Mouse (Mus musculus) heart, embryonic 14.5 days (tissue): ENCODE data around the gene Zfp462. TPM values are rescaled to one million over a fixed set of nuclear protein-coding genes. Genes with fewer than 3 reads are reported as not detected.

Source experiments
- ATAC-seq: fragments of 200-750 bp; cut with Nextera tagmentation; 2 replicates; pipeline ENCODE4 v1.8.0; 2017; ENCODE audit warnings: low read depth, moderate TSS enrichment; ENCODE audit not compliant: insufficient number of reproducible peaks, insufficient read depth, low FRiP score
- H3K27ac ChIP-seq, 2 experiments: fragments of 200-500 bp in 1 of 2; fragments of 300-500 bp in 1 of 2; sonication (generic) in 1 of 2; replicated peaks in 1 of 2; 2 replicates each; pipeline ENCODE4 v1.5.1; 2012 to 2014; ENCODE audit warnings: low read depth in 2 of 2, low read length in 2 of 2, control low read depth in 1 of 2, mild to moderate bottlenecking in 1 of 2, mixed read lengths in 1 of 2; ENCODE audit not compliant: control insufficient read depth in 1 of 2, insufficient read depth in 1 of 2
- H3K27me3 ChIP-seq: fragments of 300-500 bp; sonication (generic); 2 replicates; pipeline ENCODE4 v1.6.1; 2014; ENCODE audit warnings: mild to moderate bottlenecking, low read length, control low read depth; ENCODE audit not compliant: control insufficient read depth, insufficient read depth
- H3K36me3 ChIP-seq: fragments of 300-500 bp; sonication (generic); 2 replicates; pipeline ENCODE4 v1.6.1; 2014; ENCODE audit warnings: mild to moderate bottlenecking, control low read depth, low read length, mixed read lengths; ENCODE audit not compliant: control insufficient read depth, insufficient read depth
- H3K4me1 ChIP-seq, 2 experiments: fragments of 200-500 bp in 1 of 2; fragments of 300-500 bp in 1 of 2; sonication (generic) in 1 of 2; 2 replicates each; pipeline ENCODE4 v1.6.1; 2012 to 2014; ENCODE audit warnings: low read length in 2 of 2, control low read depth in 1 of 2, mixed read lengths in 1 of 2; ENCODE audit not compliant: control insufficient read depth in 2 of 2, insufficient read depth in 2 of 2
- H3K4me2 ChIP-seq: fragments of 300-500 bp; sonication (generic); 2 replicates; pipeline ENCODE4 v1.6.1; 2014; ENCODE audit warnings: mild to moderate bottlenecking, low read length
- H3K4me3 ChIP-seq, 2 experiments: fragments of 200-500 bp in 1 of 2; fragments of 300-500 bp in 1 of 2; sonication (generic) in 1 of 2; 2 replicates each; pipeline ENCODE4 v1.5.1; 2012 to 2014; ENCODE audit warnings: low read length in 2 of 2, mild to moderate bottlenecking in 2 of 2, control low read depth in 1 of 2, low read depth in 1 of 2, moderate library complexity in 1 of 2; ENCODE audit not compliant: control insufficient read depth in 1 of 2, insufficient read depth in 1 of 2
- H3K9ac ChIP-seq: fragments of 300-500 bp; sonication (generic); 2 replicates; pipeline ENCODE4 v1.6.1; 2014; ENCODE audit warnings: mild to moderate bottlenecking, low read length
- H3K9me3 ChIP-seq: fragments of 300-500 bp; sonication (generic); 2 replicates; pipeline ENCODE4 v1.6.1; 2016; ENCODE audit warnings: low read length, control low read depth; ENCODE audit not compliant: control insufficient read depth
- WGBS: fragments of 180-500 bp; shearing (Covaris S2); extraction: QIAGEN DNeasy Blood & Tissue Kit; methylation state at CpG from one replicate; pipeline ENCODE4 v1.1.7; 2014; 5-methylcytosine and 5-hydroxymethylcytosine counted together
- polyA plus RNA-seq: library from polyadenylated mRNA; unstranded; fragments of >200 nt; fragmentation: Nextera tagmentation; extraction: Ambion mirVana; gene quantifications from 2 replicates; pipeline ENCODE4 v1.2.1, GENCODE M21; 2014

Gene Zfp462
- polyA plus RNA-seq, 1 experiment from 2014 or later = 3.7 TPM

- Histone ChIP-seq H3K9me3 (no peaks in the 10 kb centered on the region), H3K4me1 (peaks cover 18 to 32% of the 10 kb centered on the region in 2 experiments), H3K27me3 (no peaks in the 10 kb centered on the region), H3K4me3 (no peak overlapping the region), H3K36me3 (peaks cover 64% of the 10 kb centered on the region), H3K9ac (no peak overlapping the region), H3K27ac (no peak overlapping the region), H3K4me2 (no peak overlapping the region)
- no peak for ATAC-seq
- 98% methylated on average over 14 of the region's 14 CpGs for WGBS
Measured at GRCm38 (mm10) chr4:55008616-55009015, 63.8 kb downstream of the Zfp462 start.

- H3K27me3 ChIP-seq = no peaks in the 10 kb centered on the region
- ATAC-seq = no peak
- WGBS = 80% methylated on average over 12 of the region's 12 CpGs
- H3K9ac ChIP-seq = no peak overlapping the region
- peaks cover 91% of the 10 kb centered on the region for H3K36me3 ChIP-seq
- H3K4me1 ChIP-seq = peaks cover 7 to 12% of the 10 kb centered on the region in 2 experiments
- H3K4me3 ChIP-seq = no peak overlapping the region
- H3K4me2 ChIP-seq = no peak overlapping the region
- no peaks in the 10 kb centered on the region for H3K9me3 ChIP-seq
- H3K27ac ChIP-seq = no peak overlapping the region
Measured at GRCm38 (mm10) chr4:55011391-55011790, 66.5 kb downstream of the Zfp462 start.

- peaks cover 99% of the 10 kb centered on the region for H3K36me3 ChIP-seq
- peak; percentile 47; the same call in 1 of the 2 replicates for ATAC-seq
- no peak overlapping the region for H3K9ac ChIP-seq
- H3K9me3 ChIP-seq = no peaks in the 10 kb centered on the region
- 0 out of 4 replicates have a peak overlapping the region, but pooled peaks have one; percentile 28 to 42 for H3K27ac ChIP-seq
- H3K4me2 ChIP-seq = 0 out of 2 replicates have a peak overlapping the region, but pooled peaks have one; percentile 11
- 60% methylated on average over 16 of the region's 16 CpGs for whole genome bisulfite sequencing
- H3K4me1 ChIP-seq = peaks cover 7 to 11% of the 10 kb centered on the region in 2 experiments
- no peaks in the 10 kb centered on the region for H3K27me3 ChIP-seq
- no peak overlapping the region for H3K4me3 ChIP-seq
Measured at GRCm38 (mm10) chr4:55013563-55014248, 68.9 kb downstream of the Zfp462 start.

- Histone ChIP-seq H3K4me1 (peaks cover 7 to 11% of the 10 kb centered on the region in 2 experiments), H3K9ac (no peak overlapping the region), H3K9me3 (no peaks in the 10 kb centered on the region), H3K36me3 (peaks cover 99% of the 10 kb centered on the region), H3K4me2 (no peak overlapping the region), H3K27me3 (no peaks in the 10 kb centered on the region), H3K4me3 (no peak overlapping the region), H3K27ac (no peak overlapping the region)
- 89% methylated on average over 13 of the region's 13 CpGs for WGBS
- no peak for ATAC-seq
Measured at GRCm38 (mm10) chr4:55014731-55015463, 70.0 kb downstream of the Zfp462 start.

- Histone ChIP-seq H3K27me3 (no peaks in the 10 kb centered on the region), H3K9me3 (no peaks in the 10 kb centered on the region), H3K36me3 (peaks cover 99% of the 10 kb centered on the region), H3K4me1 (peaks cover 7 to 11% of the 10 kb centered on the region in 2 experiments), H3K27ac (no peak overlapping the region), H3K4me2 (no peak overlapping the region), H3K4me3 (no peak overlapping the region), H3K9ac (no peak overlapping the region)
- 91% methylated on average over 2 of the region's 2 CpGs for WGBS
- ATAC-seq = no peak
Measured at GRCm38 (mm10) chr4:55015517-55015916, 70.7 kb downstream of the Zfp462 start.

- Histone ChIP-seq H3K4me1 (peaks cover 8 to 14% of the 10 kb centered on the region in 2 experiments; a peak in 3 of 4 replicates), H3K4me3 (no peak overlapping the region), H3K9me3 (no peaks in the 10 kb centered on the region), H3K36me3 (peaks cover 42% of the 10 kb centered on the region), H3K27me3 (no peaks in the 10 kb centered on the region), H3K27ac (no peak overlapping the region), H3K4me2 (no peak overlapping the region), H3K9ac (no peak overlapping the region)
- WGBS = 84% methylated on average over 10 of the region's 10 CpGs
- ATAC-seq = no peak
Measured at GRCm38 (mm10) chr4:55026109-55026646, 81.3 kb downstream of the Zfp462 start.

- Histone ChIP-seq H3K4me3 (no peak overlapping the region), H3K4me2 (no peak overlapping the region), H3K9me3 (no peaks in the 10 kb centered on the region), H3K27me3 (no peaks in the 10 kb centered on the region), H3K27ac (0 out of 4 replicates have a peak overlapping the region, but pooled peaks of 1 of the 2 experiments have one; percentile 19), H3K4me1 (peaks cover 8 to 14% of the 10 kb centered on the region in 2 experiments; a peak in 3 of 4 replicates), H3K36me3 (peaks cover 23% of the 10 kb centered on the region; the same call in 1 of the 2 replicates), H3K9ac (no peak overlapping the region)
- WGBS = 43% methylated on average over 5 of the region's 5 CpGs
- ATAC-seq = no peak
Measured at GRCm38 (mm10) chr4:55030401-55030800, 85.6 kb downstream of the Zfp462 start.
